Mouse (Mus musculus): ENCODE data around the gene Cltc. TPM values are rescaled to one million over a fixed set of nuclear protein-coding genes. Genes with fewer than 3 reads are reported as not detected.
"Not testable (repeated sequence)": the region's sequence is repeated elsewhere in the genome, so short reads cannot be mapped to it uniquely, and the experiment has no call there.

Gene Cltc
- polyA plus RNA-seq (2016; fragmentation: Nextera tagmentation; extraction: Ambion mirVana): 129 and 137 TPM in 2 replicates

DNA sequence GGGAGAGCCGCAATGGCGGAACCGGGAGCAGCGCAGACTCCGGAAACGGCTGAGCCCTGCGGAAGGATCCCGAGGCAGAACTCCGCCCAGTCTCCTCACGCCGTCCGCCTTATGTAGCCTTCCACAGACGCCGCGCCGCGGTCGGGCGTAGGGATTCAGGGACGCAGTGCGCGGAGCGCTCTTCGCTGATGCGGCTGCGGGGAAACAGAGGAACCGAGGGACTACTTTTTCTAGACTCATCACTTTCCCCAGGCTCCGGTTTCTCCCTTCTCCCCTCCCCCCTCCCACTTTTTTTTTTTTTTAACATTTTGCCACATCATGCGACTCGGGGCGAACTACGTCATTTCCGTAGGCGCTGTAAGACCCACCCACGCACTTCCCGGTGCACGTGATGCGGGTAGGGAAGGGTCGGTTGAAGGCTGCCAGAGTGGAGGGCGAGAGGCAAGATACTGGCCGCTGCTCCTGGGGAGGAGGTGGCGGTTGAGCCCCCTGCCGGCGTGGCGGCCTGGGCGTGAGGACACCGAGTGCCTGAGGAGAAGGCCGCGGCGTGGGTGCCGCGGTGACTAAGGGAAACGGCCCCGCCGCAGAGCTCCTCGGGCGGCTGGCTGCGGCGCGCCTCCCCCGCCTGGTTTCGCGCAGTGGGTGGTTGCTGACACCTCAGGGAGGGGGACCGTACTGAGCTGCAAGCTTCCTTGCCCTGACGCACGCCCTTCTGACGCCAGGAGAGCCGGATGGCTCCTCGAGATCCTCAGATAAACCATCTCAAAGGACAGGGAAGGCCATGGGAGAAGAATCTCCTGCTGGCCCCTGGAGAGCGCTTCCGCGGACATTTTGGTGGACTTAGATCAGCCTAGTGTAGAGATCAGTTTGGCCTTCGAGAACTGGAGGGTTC is at the start of gene Cltc:
Cltc (minus strand) TSS at position 86 of the 892 bp plus-strand sequence.
- WGBS: under 1% methylated on average over 73 of the region's 73 CpGs

DNA sequence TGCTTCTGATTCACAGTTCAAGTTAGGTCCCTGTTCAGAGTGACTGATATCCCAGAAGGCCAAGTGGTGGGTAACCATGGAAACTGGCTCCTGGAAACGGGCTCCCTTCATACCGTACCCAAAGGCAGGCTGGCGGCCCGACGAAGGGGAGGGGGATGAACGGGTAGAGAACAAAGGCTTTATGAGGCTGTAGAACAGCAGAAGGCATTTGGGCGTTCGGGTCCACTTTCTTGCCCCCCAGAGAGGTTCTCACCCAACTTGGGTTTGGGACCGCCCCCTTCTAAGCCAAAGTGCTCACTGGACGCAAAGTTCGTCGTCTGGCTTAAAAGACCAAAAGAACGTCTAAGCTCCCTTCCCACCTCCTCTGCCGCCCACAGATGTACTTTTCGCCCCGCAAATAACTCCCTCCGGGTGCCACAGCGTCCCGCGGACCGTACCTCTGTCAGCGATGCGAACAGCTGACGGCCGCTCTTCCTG is 49.7 kb upstream of the Cltc start:
- H3K9me3 ChIP-seq: no peaks in the 10 kb centered on the region
- 0% methylated on average over 25 of the region's 25 CpGs for WGBS
- H3K27ac ChIP-seq: peak overlapping the region; percentile 83
- peak; percentile 81 for ATAC-seq (ENCODE audit: insufficient number of reproducible peaks, insufficient read depth, low FRiP score, low TSS enrichment, low read depth)
- peaks cover 43% of the 10 kb centered on the region for H3K36me3 ChIP-seq
- peaks cover 9% of the 10 kb centered on the region; the same call in 1 of the 2 replicates for H3K4me1 ChIP-seq (replicated peaks)
- peak overlapping the region; percentile 93 for H3K4me3 ChIP-seq (replicated peaks)
- peak overlapping the region; percentile 68 for H3K4me2 ChIP-seq
- H3K9ac ChIP-seq (replicated peaks): peak overlapping the region; percentile 76
- no peaks in the 10 kb centered on the region for H3K27me3 ChIP-seq

More for the DNA sequence above, at the start of gene Cltc:
- Histone ChIP-seq H3K4me1 (replicated peaks) (peaks cover 20% of the 10 kb centered on the region), H3K4me2 (peak within 1 kb of the TSS; percentile 93), H3K4me3 (replicated peaks) (peak within 1 kb of the TSS; percentile 97), H3K36me3 (0 out of 2 replicates have a peak, but pooled peaks cover 10% of the 10 kb centered on the region), H3K27ac (peak within 1 kb of the TSS; percentile 96), H3K27me3 (no peaks in the 10 kb centered on the region), H3K9ac (replicated peaks) (peak within 1 kb of the TSS; percentile 91), H3K9me3 (no peaks in the 10 kb centered on the region)
- ATAC-seq (ENCODE audit: insufficient number of reproducible peaks, insufficient read depth, low FRiP score, low TSS enrichment, low read depth): peak; percentile 97

DNA sequence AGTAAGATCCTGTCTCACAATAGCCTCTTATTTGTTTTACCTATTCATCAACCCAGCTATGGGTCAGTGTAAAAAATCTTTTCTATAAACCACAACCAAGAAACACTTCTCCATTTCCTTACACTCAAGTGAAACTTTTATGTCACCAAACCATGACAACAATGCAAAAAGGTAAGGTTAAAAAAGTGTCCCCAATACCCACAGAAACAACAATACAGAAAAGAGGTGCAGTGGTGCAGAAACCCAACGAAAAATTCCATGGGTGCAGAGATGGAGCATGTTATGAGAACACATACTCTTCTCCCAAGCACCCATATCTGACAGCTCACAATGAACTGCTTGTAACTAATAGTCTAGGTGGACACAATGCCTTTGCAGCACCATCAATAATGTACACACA is 36.8 kb upstream of the Cltc start:
- no peaks in the 10 kb centered on the region for H3K9me3 ChIP-seq
- no peaks in the 10 kb centered on the region for H3K27me3 ChIP-seq
- no peak overlapping the region for H3K4me2 ChIP-seq
- H3K4me3 ChIP-seq (replicated peaks): no peak overlapping the region
- H3K27ac ChIP-seq: no peak overlapping the region
- H3K9ac ChIP-seq (replicated peaks): no peak overlapping the region
- WGBS: 89% methylated on average over 1 of the region's 1 CpGs
- no peaks in the 10 kb centered on the region for H3K4me1 ChIP-seq (replicated peaks)
- no peak for ATAC-seq (ENCODE audit: insufficient number of reproducible peaks, insufficient read depth, low FRiP score, low TSS enrichment, low read depth)
- H3K36me3 ChIP-seq: peaks cover 87% of the 10 kb centered on the region

DNA sequence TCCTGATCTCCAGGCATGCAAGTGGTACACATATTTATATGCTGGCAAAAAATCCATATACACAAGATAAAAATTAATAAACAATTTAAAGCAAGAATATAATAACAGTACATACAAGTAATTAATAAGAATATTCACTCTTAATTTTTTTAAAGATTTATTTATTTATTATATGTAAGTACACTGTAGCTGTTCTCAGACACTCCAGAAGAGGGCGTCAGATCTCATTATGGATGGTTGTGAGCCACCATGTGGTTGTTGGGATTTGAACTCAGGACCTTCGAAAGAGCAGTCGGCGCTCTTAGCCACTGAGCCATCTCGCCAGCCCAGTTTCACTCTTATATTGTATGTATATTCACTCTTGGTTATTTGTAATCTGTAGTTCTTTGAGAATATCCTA is 30.1 kb upstream of the Cltc start:
- not testable (repeated sequence) for H3K9me3 ChIP-seq; ATAC-seq (ENCODE audit: insufficient number of reproducible peaks, insufficient read depth, low FRiP score, low TSS enrichment, low read depth); H3K4me3 ChIP-seq (replicated peaks); H3K4me1 ChIP-seq (replicated peaks); H3K4me2 ChIP-seq; H3K9ac ChIP-seq (replicated peaks); H3K27me3 ChIP-seq; H3K27ac ChIP-seq
- H3K36me3 ChIP-seq: peaks cover 82% of the 10 kb centered on the region
- WGBS: 94% methylated on average over 5 of the region's 5 CpGs

DNA sequence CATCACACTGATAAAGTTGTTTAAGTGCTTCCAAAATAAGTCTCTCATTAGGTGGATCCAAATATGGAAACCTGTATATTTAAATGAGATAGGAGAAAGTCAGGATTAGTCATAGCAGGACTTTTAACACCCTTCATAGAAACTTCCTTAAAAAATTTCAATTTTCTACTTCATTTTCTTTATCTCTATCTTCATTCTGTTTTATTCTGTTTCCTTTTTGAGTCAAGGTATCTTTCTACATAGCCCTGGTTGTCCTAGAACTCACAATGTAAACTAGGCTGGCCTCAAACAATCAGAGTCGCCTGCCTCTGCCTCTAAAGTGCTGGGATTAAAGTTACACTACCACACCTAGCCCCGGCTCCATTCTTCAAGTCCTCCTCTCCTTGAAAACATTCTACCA is 28.4 kb upstream of the Cltc start:
- WGBS: 91% methylated on average over 2 of the region's 2 CpGs

DNA sequence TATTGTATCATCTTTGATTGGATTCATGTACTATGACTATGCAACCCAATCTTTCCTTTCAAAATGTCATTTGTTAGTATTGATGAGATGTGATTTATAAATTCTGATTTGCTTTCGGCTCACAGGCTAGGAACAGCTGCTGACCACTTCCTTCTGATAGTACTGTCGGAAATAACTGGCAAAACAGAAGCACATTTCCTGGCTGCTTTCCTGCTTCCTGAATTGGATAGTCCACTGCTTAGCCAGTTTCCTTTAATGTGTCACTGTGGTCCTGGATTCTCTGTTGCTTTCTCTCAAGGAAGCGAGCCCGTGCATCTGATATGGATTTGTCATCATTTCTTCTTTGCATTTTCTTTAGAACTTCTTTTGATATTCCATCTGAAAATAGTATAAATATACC is 12.5 kb upstream of the Cltc start:
- H3K9me3 ChIP-seq: no peaks in the 10 kb centered on the region
- H3K9ac ChIP-seq (replicated peaks): no peak overlapping the region
- H3K36me3 ChIP-seq: peaks cover 60% of the 10 kb centered on the region
- 87% methylated on average over 4 of the region's 4 CpGs for WGBS
- H3K4me2 ChIP-seq: no peak overlapping the region
- no peak overlapping the region for H3K4me3 ChIP-seq (replicated peaks)
- ATAC-seq (ENCODE audit: insufficient number of reproducible peaks, insufficient read depth, low FRiP score, low TSS enrichment, low read depth): no peak
- no peaks in the 10 kb centered on the region for H3K4me1 ChIP-seq (replicated peaks)
- no peaks in the 10 kb centered on the region for H3K27me3 ChIP-seq
- H3K27ac ChIP-seq: no peak overlapping the region

More for the DNA sequence above, 28.4 kb upstream of the Cltc start:
- Histone ChIP-seq H3K36me3 (peaks cover 84% of the 10 kb centered on the region), H3K4me3 (replicated peaks) (no peak overlapping the region), H3K27me3 (no peaks in the 10 kb centered on the region), H3K4me1 (replicated peaks) (no peaks in the 10 kb centered on the region), H3K27ac (no peak overlapping the region), H3K9ac (replicated peaks) (no peak overlapping the region), H3K4me2 (no peak overlapping the region), H3K9me3 (no peaks in the 10 kb centered on the region)
- no peak for ATAC-seq (ENCODE audit: insufficient number of reproducible peaks, insufficient read depth, low FRiP score, low TSS enrichment, low read depth)

DNA sequence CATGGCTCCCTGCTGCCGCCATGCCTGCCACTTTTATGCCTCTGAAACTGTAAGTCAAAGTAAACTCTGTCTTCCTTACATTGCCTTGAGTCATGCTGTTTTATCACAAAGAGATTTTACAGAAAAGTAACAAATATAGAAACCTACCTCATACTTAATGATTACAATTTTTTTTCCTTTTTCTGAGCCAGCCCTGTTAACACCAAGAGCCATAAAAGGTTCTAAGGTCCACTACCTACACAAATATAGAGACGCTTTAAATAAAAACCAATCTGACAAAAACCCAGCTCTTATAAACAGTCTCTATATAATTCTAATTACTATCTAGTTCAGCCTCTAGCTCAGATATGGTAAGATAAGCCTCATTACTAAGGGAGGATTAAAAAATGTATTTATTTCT is 7.1 kb upstream of the Cltc start:
- Histone ChIP-seq H3K36me3 (peaks cover 15% of the 10 kb centered on the region), H3K27ac (no peak overlapping the region), H3K4me2 (no peak overlapping the region), H3K9me3 (no peaks in the 10 kb centered on the region), H3K4me3 (replicated peaks) (no peak overlapping the region), H3K9ac (replicated peaks) (no peak overlapping the region), H3K4me1 (replicated peaks) (no peaks in the 10 kb centered on the region), H3K27me3 (no peaks in the 10 kb centered on the region)
- ATAC-seq (ENCODE audit: insufficient number of reproducible peaks, insufficient read depth, low FRiP score, low TSS enrichment, low read depth): no peak
- 86% methylated on average over 2 of the region's 2 CpGs for WGBS

DNA sequence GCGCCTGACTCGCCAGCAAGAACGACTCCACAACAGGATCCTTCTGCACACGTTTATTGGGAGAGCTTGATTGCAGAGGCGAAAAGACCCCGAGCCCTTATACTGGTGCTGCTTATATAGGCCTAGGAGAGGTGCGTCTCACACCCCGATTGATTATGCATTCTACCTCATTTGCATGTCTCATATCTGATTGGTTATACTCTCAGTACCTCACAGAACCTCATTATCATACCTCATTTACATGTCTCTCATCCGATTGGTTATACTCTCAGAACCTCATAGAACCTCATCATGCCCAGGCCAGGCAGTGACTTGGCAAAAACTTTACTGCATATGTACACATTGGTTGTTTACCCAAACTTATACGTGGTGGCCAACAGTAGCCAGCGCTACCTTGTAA is 5.8 kb upstream of the Cltc start:
- H3K27me3 ChIP-seq; H3K4me2 ChIP-seq; H3K36me3 ChIP-seq; ATAC-seq (ENCODE audit: insufficient number of reproducible peaks, insufficient read depth, low FRiP score, low TSS enrichment, low read depth); H3K9me3 ChIP-seq; H3K9ac ChIP-seq (replicated peaks); H3K4me1 ChIP-seq (replicated peaks); H3K4me3 ChIP-seq (replicated peaks); H3K27ac ChIP-seq: not testable (repeated sequence)
- WGBS: 90% methylated on average over 11 of the region's 11 CpGs

DNA sequence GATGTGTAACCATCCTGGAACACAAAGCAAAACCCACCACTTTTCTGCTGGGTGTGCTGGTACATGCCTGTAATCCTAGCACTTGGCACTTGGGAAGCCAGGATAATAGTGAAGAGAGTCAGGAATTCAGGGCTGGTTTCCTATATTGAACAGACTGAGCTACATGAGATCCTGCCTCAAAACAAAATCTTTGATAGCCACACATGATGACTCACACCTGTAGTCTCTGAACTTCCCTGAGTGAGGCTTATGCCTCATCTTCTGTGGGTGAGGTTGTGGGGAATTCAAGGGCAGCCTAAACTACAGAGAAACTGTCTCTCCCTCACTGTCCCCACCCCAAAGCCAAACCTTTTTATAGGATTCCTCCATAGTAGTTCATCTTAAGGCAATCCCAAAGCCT is 3.0 kb upstream of the Cltc start:
- Histone ChIP-seq H3K4me1 (replicated peaks) (peaks cover 13% of the 10 kb centered on the region), H3K9me3 (no peaks in the 10 kb centered on the region), H3K27ac (no peak overlapping the region), H3K4me2 (no peak overlapping the region), H3K9ac (replicated peaks) (no peak overlapping the region), H3K4me3 (replicated peaks) (no peak overlapping the region), H3K36me3 (no peaks in the 10 kb centered on the region), H3K27me3 (no peaks in the 10 kb centered on the region)
- no peak for ATAC-seq (ENCODE audit: insufficient number of reproducible peaks, insufficient read depth, low FRiP score, low TSS enrichment, low read depth)

DNA sequence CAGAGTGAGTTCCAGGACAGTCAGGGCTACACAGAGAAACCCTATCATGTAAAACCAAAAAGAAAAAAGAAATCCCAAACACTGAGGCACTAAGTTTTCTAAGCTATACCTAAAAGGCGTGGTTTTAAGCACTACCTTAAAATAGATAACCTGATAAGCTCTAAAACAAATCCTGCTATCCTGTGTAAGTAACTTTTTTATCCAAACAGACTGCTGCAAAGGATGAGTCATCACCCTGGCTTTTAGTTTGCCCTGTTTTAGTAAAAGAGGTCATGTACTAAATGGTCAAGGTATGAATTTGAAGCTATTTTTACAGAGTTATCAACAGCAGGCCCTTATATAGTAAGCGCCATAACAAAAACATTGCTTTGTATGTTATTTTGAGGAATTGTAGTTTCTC is 2.5 kb upstream of the Cltc start:
- no peak overlapping the region for H3K27ac ChIP-seq
- no peaks in the 10 kb centered on the region for H3K36me3 ChIP-seq
- no peak overlapping the region for H3K4me3 ChIP-seq (replicated peaks)
- no peaks in the 10 kb centered on the region for H3K9me3 ChIP-seq
- H3K4me1 ChIP-seq (replicated peaks): peaks cover 16% of the 10 kb centered on the region
- no peak overlapping the region for H3K4me2 ChIP-seq
- H3K27me3 ChIP-seq: no peaks in the 10 kb centered on the region
- no peak for ATAC-seq (ENCODE audit: insufficient number of reproducible peaks, insufficient read depth, low FRiP score, low TSS enrichment, low read depth)
- H3K9ac ChIP-seq (replicated peaks): no peak overlapping the region
- 95% methylated on average over 2 of the region's 2 CpGs for WGBS

DNA sequence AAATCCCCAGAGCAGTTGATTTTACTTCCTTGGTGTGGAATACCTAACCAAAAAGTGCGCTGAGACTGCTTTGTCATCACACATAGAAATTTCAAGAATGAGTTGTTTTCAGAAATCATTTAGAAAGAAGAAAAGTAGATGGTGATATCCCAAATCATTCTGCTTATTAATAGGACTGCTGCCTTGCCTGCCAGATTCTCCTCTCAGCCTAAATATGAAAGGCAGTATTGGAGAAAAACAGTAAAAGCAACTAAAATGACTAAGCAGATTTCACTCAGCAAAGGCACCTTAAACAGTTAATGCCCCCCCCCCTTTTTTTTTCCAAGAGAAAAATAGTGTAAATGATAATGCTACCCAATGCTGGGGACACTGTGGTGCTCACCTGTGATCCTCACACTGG is 1.9 kb upstream of the Cltc start:
- Histone ChIP-seq H3K4me2 (peak overlapping the region; percentile 75; the same call in 1 of the 2 replicates), H3K27me3 (no peaks in the 10 kb centered on the region), H3K36me3 (no peaks in the 10 kb centered on the region), H3K4me1 (replicated peaks) (peaks cover 16% of the 10 kb centered on the region), H3K27ac (no peak overlapping the region), H3K9me3 (no peaks in the 10 kb centered on the region), H3K4me3 (replicated peaks) (no peak overlapping the region), H3K9ac (replicated peaks) (no peak overlapping the region)
- ATAC-seq (ENCODE audit: insufficient number of reproducible peaks, insufficient read depth, low FRiP score, low TSS enrichment, low read depth): no peak
- 91% methylated on average over 1 of the region's 1 CpGs for whole genome bisulfite sequencing
